Mouse (Mus musculus): ENCODE data around the gene Txn1. TPM values are rescaled to one million over a fixed set of nuclear protein-coding genes. Genes with fewer than 3 reads are reported as not detected.

Gene Txn1
- polyA plus RNA-seq, 1 experiment = 69.7 TPM

DNA sequence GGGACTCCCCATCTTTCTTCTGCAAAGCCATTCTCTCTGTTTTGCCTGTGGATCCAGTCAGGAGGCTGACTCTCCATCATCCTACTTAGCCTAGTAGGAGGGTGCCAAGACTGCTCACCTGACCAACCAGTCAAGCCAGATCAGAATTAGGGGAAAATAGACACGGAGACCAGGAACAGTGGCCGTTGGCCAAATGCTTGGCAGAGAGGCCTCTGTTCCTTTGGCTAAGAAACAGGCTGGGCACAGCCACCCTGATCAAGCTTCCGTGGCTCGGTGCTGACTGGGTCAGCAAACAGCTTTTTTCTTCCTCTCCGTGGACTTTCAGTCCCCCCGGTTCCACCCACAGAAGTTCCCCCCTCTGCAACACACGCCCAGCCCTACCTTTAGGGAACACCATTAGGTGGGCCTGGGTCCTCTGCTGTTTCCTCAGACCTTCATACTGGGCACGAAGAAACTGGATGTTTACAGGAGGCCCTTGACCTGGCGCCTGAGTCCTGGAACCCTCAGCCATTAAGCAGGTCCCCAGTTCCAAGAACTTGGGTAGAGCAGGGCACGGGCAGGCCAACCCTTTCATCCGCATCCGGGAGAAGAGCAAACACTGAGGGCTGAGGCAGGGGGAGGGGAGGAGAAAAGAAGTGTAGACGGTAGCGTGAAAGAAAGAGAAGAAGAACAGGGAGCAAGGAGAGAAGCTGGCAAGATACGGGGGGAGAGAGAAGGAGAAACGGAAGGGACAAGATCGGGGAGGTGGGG is 40.8 kb downstream of the Txn1 start:
- H3K36me3 ChIP-seq (ENCODE audit: control insufficient read depth, insufficient read depth, low read length) = no peaks in the 10 kb centered on the region
- H3K27me3 ChIP-seq (ENCODE audit: control insufficient read depth, insufficient read depth, low read length) = no peaks in the 10 kb centered on the region
- 36% methylated on average over 17 of the region's 17 CpGs for WGBS
- DNase-seq (ENCODE audit: low read depth in 1 of 2, low spot score in 2 of 2) = no peak
- no peak for TF ChIP-seq POLR2A (IDR thresholded peaks at IDR 0.05; ENCODE audit: low read depth, low read length)
- TF ChIP-seq CTCF (IDR thresholded peaks at IDR 0.05; ENCODE audit: extremely low read depth, insufficient read depth, insufficient read length, insufficient replicate concordance) = no peak
- H3K4me3 ChIP-seq (ENCODE audit: extremely low read depth, insufficient read depth, insufficient read length) = peak overlapping the region; percentile 9; the same call in 1 of the 2 replicates
- no peak overlapping the region for H3K27ac ChIP-seq (ENCODE audit: insufficient read depth, low read length)
- no peaks in the 10 kb centered on the region; the same call in 1 of the 2 replicates for H3K4me1 ChIP-seq (ENCODE audit: control insufficient read depth, insufficient read depth, insufficient read length)

DNA sequence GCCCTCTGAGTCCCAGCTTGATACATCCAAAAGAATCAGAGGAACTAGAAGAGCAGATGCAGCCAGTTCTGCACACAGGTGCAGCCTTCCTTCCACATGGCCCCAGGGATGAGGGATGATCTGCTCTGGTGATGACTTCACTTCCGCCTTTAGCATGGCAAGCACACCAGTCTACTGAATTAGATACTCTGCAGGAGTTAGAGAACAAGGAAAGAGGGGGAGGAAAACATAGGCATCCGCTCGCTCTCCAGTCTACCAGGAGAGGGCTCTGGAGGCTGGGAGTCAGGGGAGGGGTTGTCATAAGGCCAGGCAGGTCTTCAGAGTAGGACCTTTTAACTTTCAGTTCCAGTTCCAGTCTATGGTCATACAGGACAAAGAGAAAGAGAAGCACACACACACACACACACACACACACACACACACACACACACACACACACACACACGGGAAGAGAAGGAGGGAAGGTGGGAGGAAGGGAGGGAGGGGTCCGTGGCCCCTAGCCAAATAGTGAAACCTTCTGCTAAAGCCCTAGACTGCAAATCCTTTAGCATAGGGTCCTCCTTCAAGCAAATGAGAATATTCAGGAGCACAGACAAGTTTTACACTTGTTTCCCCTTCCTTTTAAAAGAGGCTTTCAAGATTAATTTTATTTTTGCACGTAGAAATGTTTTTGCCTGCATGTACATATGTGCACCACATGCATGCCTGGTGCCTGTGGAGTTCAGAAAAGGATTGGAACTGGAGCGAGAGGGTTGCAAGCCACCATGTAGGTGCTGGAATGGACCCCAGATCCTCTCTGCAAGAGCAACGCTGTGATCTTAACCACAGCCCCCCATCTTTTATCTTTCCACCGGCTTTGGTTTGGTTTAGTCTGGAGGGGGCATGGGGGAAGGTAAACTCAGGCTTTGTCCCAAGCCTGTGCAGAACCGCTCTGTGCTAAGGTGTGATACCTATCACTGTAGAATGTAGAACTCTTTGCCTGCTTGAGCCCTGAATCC is 41.7 kb downstream of the Txn1 start:
- Histone ChIP-seq H3K27me3 (ENCODE audit: control insufficient read depth, insufficient read depth, low read length) (no peaks in the 10 kb centered on the region), H3K4me3 (ENCODE audit: extremely low read depth, insufficient read depth, insufficient read length) (no peak overlapping the region), H3K36me3 (ENCODE audit: control insufficient read depth, insufficient read depth, low read length) (no peaks in the 10 kb centered on the region), H3K4me1 (ENCODE audit: control insufficient read depth, insufficient read depth, insufficient read length) (no peaks in the 10 kb centered on the region; the same call in 1 of the 2 replicates), H3K27ac (ENCODE audit: insufficient read depth, low read length) (no peak overlapping the region)
- TF ChIP-seq CTCF (IDR thresholded peaks at IDR 0.05; ENCODE audit: extremely low read depth, insufficient read depth, insufficient read length, insufficient replicate concordance) (no peak), POLR2A (IDR thresholded peaks at IDR 0.05; ENCODE audit: low read depth, low read length) (no peak)
- no peak for DNase-seq (ENCODE audit: low read depth in 1 of 2, low spot score in 2 of 2)
- WGBS = 67% methylated on average over 10 of the region's 10 CpGs

DNA sequence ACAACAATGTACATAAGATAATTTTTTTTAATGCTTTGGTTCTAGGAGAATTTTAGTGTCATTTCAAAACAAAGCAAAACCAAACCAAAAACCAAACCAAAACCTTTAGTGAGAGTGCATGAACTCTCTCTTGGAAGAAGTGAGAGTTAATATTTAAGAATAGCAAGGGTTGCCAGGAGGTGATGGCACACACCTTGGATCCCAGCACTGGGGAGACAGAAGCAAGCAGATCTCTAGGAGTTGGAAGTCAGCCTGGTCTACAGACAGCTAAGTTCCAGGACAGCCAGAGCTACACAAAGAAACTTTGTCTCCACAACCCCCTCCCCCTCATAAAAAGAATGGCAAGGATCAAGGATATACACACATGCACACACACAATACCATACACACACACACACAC is 43.2 kb downstream of the Txn1 start:
- DNase-seq (ENCODE audit: low read depth in 1 of 2, low spot score in 2 of 2) = no peak

DNA sequence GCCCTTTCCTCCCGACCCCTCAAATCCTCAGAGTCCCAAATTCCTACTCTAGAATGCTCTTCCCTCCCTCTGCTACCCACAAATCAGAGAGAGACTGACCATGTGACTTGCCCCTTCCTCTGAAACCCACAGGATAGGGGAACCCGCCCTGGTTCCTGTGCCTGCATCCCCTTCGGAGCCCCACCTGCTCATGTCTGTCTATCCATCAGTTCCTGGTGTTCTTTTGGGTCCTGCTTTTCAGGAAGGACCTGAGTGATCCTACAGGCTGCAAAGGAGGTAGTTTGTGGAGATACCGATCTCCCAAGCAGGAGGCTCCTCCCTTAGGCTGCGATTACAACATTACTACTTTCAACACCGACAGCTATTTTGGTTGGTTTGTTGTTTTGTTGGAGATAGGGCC is 47.4 kb downstream of the Txn1 start:
- WGBS = 26% methylated on average over 6 of the region's 6 CpGs
- no peak for DNase-seq (ENCODE audit: low read depth in 1 of 2, low spot score in 2 of 2)
- Histone ChIP-seq H3K4me3 (ENCODE audit: extremely low read depth, insufficient read depth, insufficient read length) (no peak overlapping the region), H3K27me3 (ENCODE audit: control insufficient read depth, insufficient read depth, low read length) (no peaks in the 10 kb centered on the region), H3K36me3 (ENCODE audit: control insufficient read depth, insufficient read depth, low read length) (no peaks in the 10 kb centered on the region), H3K27ac (ENCODE audit: insufficient read depth, low read length) (no peak overlapping the region), H3K4me1 (ENCODE audit: control insufficient read depth, insufficient read depth, insufficient read length) (no peaks in the 10 kb centered on the region)
- TF ChIP-seq CTCF (IDR thresholded peaks at IDR 0.05; ENCODE audit: extremely low read depth, insufficient read depth, insufficient read length, insufficient replicate concordance) (no peak), POLR2A (IDR thresholded peaks at IDR 0.05; ENCODE audit: low read depth, low read length) (no peak)

More for the DNA sequence above, 43.2 kb downstream of the Txn1 start:
- H3K27me3 ChIP-seq (ENCODE audit: control insufficient read depth, insufficient read depth, low read length) = no peaks in the 10 kb centered on the region
- TF ChIP-seq POLR2A (IDR thresholded peaks at IDR 0.05; ENCODE audit: low read depth, low read length) (no peak), CTCF (IDR thresholded peaks at IDR 0.05; ENCODE audit: extremely low read depth, insufficient read depth, insufficient read length, insufficient replicate concordance) (no peak)
- no peaks in the 10 kb centered on the region; the same call in 1 of the 2 replicates for H3K4me1 ChIP-seq (ENCODE audit: control insufficient read depth, insufficient read depth, insufficient read length)
- H3K4me3 ChIP-seq (ENCODE audit: extremely low read depth, insufficient read depth, insufficient read length) = no peak overlapping the region
- no peak overlapping the region for H3K27ac ChIP-seq (ENCODE audit: insufficient read depth, low read length)
- H3K36me3 ChIP-seq (ENCODE audit: control insufficient read depth, insufficient read depth, low read length) = no peaks in the 10 kb centered on the region

GRCm38 (mm10) chr4:57906708-57907107 is 49.5 kb downstream of the Txn1 start:
- no peak for DNase-seq (ENCODE audit: low read depth in 1 of 2, low spot score in 2 of 2)
- 72% methylated on average over 2 of the region's 2 CpGs for WGBS
- Histone ChIP-seq H3K36me3 (ENCODE audit: control insufficient read depth, insufficient read depth, low read length) (no peaks in the 10 kb centered on the region), H3K27me3 (ENCODE audit: control insufficient read depth, insufficient read depth, low read length) (no peaks in the 10 kb centered on the region), H3K4me1 (ENCODE audit: control insufficient read depth, insufficient read depth, insufficient read length) (no peaks in the 10 kb centered on the region), H3K4me3 (ENCODE audit: extremely low read depth, insufficient read depth, insufficient read length) (no peak overlapping the region), H3K27ac (ENCODE audit: insufficient read depth, low read length) (no peak overlapping the region)
- TF ChIP-seq POLR2A (IDR thresholded peaks at IDR 0.05; ENCODE audit: low read depth, low read length) (no peak), CTCF (IDR thresholded peaks at IDR 0.05; ENCODE audit: extremely low read depth, insufficient read depth, insufficient read length, insufficient replicate concordance) (no peak)

DNA sequence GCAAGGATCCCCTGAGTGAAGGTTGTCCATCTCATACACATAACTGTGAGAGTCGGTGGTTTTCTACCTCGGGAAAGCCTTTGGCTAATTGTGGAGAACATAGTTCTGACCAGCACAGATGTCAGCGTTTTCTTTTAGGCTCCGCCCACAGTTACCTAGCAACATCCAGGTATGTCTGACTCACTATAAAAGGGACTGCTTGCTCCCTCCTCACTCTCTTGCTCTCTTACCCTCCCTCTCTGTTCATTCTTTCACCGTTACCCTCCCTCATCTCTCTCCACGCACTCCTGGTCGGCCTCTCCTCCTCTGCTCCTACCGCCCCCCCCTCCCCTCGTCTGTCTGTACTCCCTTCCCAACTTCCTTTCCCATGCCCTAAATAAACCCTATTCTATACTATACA is 51.6 kb downstream of the Txn1 start:
- WGBS = 37% methylated on average over 9 of the region's 9 CpGs
- TF ChIP-seq POLR2A (IDR thresholded peaks at IDR 0.05; ENCODE audit: low read depth, low read length) = no peak
- TF ChIP-seq CTCF (IDR thresholded peaks at IDR 0.05; ENCODE audit: extremely low read depth, insufficient read depth, insufficient read length, insufficient replicate concordance) = no peak
- H3K4me3 ChIP-seq (ENCODE audit: extremely low read depth, insufficient read depth, insufficient read length) = no peak overlapping the region
- H3K27me3 ChIP-seq (ENCODE audit: control insufficient read depth, insufficient read depth, low read length) = no peaks in the 10 kb centered on the region
- DNase-seq (ENCODE audit: low read depth in 1 of 2, low spot score in 2 of 2) = no peak
- H3K4me1 ChIP-seq (ENCODE audit: control insufficient read depth, insufficient read depth, insufficient read length) = no peaks in the 10 kb centered on the region
- no peaks in the 10 kb centered on the region for H3K36me3 ChIP-seq (ENCODE audit: control insufficient read depth, insufficient read depth, low read length)
- no peak overlapping the region for H3K27ac ChIP-seq (ENCODE audit: insufficient read depth, low read length)
